Mouse (Mus musculus): Measurements from ENCODE around the gene Atp6ap1l. TPM values are rescaled to one million over a fixed set of nuclear protein-coding genes. Genes with fewer than 3 reads are reported as not detected.
"Not testable (repeated sequence)": the region's sequence is repeated elsewhere in the genome, so short reads cannot be mapped to it uniquely, and the experiment has no call there.

Gene Atp6ap1l
- total RNA-seq (2017), result not detected in 3 replicates

DNA sequence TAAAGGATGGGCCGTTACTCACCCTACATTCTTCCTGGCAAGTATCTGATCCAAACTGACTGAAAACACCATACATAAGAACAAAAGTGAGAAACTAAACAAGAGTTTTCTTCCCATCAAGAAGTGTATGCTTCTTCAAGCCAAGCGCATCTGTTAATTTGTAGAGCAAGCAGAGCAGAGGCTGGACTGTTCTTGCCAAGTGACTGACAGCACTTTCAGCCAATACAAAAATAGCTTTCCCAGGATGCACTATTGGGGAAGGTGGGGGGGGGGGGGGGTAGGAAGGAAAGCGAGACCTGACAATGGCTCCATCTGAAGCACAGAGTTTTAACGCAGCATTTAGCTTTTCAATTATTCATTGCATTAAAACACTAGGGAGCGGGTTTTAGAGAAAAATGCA is at the start of gene Atp6ap1l:
Gene Atp6ap1l, minus strand, starts transcription at position 180 of the 400 bp plus-strand sequence.
- ATAC-seq (replicated peaks; ENCODE audit: insufficient number of reproducible peaks, low FRiP score, low TSS enrichment, poor library complexity, severe bottlenecking), result no peak

DNA sequence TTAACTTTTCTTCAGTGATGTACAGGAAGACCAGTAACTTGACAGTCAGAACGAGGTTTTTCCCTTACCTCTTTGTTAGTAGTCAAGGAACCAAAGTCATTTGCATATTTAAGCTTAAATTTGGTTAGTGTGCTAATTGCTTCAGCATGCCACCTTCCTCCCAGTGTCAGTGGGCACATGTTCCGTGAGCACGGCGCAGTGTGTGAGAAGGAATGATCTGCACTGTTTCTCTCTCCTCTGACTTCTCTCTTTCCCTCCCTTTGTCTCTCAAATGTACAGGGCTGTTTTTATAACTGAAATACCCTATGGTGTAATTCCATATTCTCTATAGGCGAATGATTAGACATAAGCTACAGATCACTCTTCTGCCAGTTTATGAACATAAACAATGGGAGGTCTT is 34.4 kb upstream of the Atp6ap1l start:
- no peak for ATAC-seq (replicated peaks; ENCODE audit: insufficient number of reproducible peaks, low FRiP score, low TSS enrichment, poor library complexity, severe bottlenecking)

DNA sequence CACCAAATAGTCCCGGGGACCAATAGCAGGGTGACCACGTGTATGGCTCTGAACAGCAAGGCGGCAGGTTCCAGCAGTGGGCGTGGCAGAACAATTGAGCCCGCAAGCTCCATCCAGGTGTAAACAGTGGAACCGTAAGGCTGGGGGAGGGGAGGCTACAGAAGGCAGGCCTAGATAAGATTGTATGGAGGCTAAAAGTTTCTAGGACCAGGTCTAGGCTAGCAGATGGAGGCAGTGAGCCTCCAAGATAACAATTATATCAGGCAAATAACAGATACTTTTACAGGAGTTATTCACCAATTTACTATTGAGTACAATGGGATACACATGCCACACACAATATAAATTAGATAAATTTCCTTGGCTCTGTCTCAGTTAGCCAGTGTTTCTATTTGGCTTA is 34.0 kb upstream of the Atp6ap1l start:
- no peak for ATAC-seq (replicated peaks; ENCODE audit: insufficient number of reproducible peaks, low FRiP score, low TSS enrichment, poor library complexity, severe bottlenecking)

DNA sequence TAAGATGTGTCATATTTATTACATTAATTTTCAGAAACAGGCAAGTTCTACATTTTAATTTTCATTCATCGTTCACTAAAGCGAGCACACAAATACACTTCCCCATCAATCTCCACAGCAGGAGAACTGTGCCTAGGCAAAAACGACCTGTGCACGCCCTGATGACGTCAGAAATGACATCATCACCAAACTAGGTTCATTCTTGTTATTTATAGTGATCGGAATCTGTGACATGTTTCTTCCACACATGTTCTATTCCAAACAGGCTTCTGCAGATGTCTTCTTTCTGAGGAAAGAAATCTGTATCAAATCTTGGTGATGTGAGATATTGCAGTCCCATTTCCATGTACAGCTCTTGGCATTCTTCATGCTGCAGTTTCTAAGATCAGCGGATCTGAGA is 30.7 kb upstream of the Atp6ap1l start:
- ATAC-seq (replicated peaks; ENCODE audit: insufficient number of reproducible peaks, low FRiP score, low TSS enrichment, poor library complexity, severe bottlenecking), result no peak

DNA sequence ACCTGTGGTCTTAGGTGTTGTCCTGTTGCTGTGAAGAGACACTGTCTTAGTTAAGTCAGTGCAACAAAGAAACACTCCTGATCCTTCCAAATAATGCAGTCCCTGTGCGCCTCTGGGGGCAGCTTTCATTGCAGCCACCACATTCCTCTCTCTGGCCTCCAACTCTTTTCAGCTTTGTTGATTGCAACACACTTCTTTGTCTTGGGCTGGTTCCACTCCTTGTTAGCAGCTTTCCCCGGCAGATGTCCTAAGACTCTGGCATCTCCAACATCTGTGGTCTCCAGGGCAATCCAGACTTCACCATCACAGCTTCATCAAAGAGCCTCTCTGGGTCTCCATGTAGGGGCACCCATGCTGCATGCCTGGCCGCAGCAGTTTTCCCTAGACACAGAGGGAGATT is 28.1 kb upstream of the Atp6ap1l start:
- ATAC-seq (replicated peaks; ENCODE audit: insufficient number of reproducible peaks, low FRiP score, low TSS enrichment, poor library complexity, severe bottlenecking), result no peak

DNA sequence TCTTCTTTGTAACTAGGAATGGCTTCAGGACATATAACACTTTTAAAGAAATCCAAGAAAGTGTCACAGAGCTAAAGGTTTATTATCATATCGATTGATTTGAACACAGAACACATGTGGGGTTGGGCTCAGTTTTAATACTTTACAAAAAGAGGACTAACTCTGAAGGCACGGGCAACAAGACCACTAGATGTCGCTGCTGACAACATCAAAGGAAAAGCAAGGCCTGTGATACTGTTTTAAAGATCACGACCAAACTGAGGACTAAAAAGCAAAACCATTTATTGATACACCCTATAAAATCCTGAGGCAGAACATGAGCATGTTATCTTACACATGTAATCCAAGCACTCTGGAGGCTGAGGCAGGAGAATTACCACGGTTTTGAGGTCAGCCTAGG is 24.7 kb upstream of the Atp6ap1l start:
- no peak; the same call in 1 of the 2 replicates for ATAC-seq (replicated peaks; ENCODE audit: insufficient number of reproducible peaks, low FRiP score, low TSS enrichment, poor library complexity, severe bottlenecking)

DNA sequence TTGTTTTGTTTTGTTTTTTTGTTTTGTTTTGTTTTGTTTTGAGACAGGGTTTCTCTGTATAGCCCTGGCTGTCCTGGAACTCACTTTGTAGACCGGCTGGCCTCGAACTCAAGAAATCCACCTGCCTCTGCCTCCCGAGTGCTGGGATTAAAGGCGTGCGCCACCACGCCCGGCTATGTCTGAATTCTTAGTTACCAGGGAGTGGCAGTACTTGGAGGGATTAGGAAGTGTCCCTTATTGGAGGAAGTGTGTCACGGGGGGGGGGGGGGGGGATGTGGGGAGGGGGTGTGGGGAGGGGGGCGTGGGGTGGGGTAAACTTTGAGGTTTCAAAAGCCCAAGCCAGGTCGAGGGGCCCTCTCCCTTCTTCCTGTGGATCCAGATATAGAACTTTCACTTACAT is 23.1 kb upstream of the Atp6ap1l start:
- ATAC-seq (replicated peaks; ENCODE audit: insufficient number of reproducible peaks, low FRiP score, low TSS enrichment, poor library complexity, severe bottlenecking), result not testable (repeated sequence)

DNA sequence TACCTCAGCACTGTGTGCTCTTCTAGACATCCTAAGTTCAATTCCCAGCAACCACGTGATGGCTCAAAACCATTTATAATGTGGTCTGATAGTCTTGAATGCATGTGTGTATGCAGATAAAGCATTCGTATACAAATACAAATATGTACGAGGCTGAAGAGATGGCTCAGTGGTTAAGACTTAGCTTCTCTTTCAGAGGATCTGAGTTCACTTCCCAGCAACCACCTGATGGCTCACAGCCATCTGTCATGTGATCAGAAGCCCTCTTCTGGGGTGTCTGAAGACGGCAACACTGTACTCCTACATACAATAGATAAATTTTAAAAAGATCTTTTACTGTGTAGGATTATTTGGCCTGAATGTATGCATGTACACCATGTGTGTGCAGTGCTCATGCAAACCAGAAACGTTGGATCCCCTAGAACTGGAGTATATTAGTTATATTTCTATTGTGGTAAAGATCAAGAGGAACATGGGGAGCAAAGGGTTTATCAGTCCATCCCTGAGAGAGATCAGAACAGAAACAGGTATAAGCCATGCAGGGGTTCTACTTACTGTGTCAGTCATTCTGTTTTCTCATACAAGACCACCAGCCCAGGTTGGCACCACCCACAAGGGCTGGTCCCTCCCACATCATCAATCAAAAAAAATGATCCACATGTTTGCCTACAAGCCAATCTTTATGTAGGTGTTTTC is 21.9 kb upstream of the Atp6ap1l start:
- ATAC-seq (replicated peaks; ENCODE audit: insufficient number of reproducible peaks, low FRiP score, low TSS enrichment, poor library complexity, severe bottlenecking), result no peak

DNA sequence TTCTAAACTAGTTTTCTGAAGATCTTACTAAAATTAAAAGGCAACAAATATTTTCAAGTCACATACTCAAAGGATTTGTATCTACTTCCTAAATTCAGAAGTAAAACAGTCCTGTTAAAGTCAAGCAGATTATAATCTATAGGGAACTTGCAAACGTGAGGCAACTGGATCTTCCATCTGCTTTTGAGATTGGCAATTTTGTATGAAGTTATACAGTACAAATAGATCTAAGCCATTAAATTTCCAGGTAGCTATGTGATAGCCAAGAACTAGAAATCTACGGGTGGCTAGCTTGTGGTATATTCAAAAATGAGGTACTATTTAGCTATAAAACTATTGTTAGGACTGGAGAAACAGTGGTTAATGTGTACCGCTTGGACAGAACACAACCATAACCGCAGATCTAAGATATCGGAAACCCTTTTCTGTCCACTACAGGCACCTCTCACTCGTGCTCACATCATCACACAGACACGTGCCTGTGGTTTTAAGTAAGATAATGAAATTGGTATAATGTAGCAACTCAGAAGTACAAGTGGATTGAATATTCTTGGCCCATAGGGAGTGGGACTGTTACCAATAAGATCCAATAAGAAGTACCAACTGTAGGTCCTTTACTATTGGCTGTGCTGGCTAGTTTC is 21.1 kb upstream of the Atp6ap1l start:
- no peak for ATAC-seq (replicated peaks; ENCODE audit: insufficient number of reproducible peaks, low FRiP score, low TSS enrichment, poor library complexity, severe bottlenecking)

DNA sequence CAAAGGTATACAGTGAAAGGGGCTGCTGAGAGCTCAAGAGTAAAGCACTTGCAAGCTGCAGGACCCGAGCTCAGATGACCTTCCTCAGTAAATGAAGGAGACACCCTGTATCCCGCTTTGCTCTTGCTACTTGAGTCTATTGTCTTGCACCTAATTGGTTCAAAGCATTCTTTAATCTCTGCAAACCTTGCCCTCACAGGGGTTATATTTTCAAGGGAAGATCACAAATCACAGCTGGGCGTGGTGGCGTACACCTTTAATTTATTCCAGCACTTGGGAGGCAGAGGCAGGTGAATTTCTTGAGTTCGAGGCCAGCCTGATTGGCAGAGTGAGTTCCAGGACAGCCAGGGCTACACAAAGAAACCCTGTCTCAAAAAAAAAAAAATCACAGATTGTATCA is 20.0 kb upstream of the Atp6ap1l start:
- no peak for ATAC-seq (replicated peaks; ENCODE audit: insufficient number of reproducible peaks, low FRiP score, low TSS enrichment, poor library complexity, severe bottlenecking)

DNA sequence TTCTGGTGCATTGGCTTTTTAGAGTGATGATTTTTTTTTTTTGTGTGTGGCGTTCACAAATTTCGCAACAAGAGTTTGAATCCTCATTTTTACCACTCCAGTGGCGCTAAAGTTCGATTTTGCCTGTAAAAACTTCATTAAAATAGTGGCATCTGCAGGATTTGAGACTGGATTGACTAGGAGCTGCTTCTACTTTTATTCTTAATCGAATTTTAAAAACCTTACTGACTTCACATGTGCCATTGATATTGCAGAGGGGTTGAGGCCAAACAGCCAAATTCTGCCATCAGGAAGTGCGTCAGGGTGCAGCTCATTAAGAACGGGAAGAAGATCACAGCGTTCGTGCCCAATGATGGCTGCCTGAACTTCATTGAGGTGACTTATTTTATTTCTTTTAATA is 18.9 kb upstream of the Atp6ap1l start:
- ATAC-seq (replicated peaks; ENCODE audit: insufficient number of reproducible peaks, low FRiP score, low TSS enrichment, poor library complexity, severe bottlenecking), result no peak

DNA sequence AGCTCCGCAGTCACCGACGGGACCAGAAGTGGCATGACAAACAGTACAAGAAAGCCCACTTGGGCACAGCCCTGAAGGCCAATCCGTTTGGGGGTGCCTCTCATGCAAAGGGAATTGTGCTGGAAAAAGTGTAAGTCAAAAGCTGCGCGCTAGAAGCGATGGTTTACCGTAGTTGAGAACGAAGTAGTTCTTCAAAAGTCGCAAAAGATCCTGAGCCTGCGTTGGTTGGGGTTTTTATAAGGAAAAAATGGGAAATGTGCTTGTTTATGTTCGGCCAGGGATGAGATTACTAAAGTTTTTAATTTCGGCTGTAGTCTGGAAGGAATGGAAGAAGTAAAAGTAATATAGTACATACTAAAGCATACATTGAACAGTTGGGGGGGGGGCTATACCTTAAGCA is 18.5 kb upstream of the Atp6ap1l start:
- ATAC-seq (replicated peaks; ENCODE audit: insufficient number of reproducible peaks, low FRiP score, low TSS enrichment, poor library complexity, severe bottlenecking), result not testable (repeated sequence)

DNA sequence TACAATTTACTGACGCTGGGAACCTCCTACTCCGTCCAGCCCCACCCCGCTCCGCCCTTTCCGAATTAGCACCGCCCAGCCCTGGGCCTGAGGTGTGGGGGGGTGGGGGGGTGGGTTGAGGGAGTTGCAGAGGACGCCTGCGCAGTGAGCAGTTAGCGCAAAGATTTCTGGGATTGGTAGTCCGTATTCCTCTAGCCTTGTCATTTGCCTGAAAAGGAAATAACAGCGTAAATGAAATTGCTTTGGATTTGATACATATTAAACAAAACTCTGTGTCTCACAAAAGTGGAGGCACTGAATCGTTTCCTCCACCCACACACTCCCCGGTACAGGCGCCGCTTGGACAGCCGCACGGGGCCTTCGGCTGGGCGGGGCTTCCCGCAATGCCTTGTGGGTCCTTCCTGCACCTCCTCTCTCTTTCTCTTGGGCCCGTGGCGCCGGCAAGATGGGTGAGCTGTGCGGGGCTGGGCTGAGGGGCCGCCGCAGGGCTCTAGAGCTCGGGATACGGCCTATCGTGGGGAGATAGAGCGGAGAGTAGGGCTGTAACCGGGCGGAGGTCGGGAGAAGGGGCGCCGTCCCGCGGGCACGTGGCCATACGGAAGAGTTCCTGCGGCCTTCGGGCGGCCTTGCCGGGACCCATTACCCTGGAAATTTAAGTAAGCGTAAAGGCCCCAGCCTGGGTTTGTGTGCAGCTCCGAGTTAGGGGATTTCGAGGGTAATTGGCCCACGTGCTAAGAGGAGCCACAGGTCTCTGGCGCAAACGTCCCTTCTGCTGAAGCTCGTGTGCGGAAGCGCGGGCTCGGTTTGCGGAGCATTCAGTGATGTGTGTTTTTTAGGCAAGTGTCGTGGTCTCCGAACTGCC is 17.8 kb upstream of the Atp6ap1l start, which contains the start of gene Rps23:
Gene Rps23, plus strand, starts transcription at position 208 of the 862 bp plus-strand sequence.
- ATAC-seq (replicated peaks; ENCODE audit: insufficient number of reproducible peaks, low FRiP score, low TSS enrichment, poor library complexity, severe bottlenecking), result peak; percentile 82

DNA sequence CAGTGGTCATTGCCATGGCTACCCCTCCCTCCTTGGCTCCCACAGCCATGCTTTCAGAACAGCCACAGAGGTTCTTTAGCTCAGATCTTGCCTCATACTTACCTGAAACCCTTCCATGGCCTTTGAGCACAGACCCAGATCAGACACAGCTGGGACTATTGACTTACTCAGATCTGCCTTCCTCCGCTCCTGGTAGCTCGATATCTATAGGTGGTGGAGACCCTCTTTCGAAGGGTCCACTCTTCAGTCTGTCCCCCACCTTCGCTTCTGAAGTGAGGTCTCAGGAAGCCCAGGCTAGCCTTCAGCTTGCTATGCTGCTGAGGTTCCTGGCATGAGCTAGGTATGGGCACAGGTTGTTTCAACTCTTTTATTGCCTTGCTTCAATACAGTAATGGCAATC is 9.6 kb upstream of the Atp6ap1l start:
- ATAC-seq (replicated peaks; ENCODE audit: insufficient number of reproducible peaks, low FRiP score, low TSS enrichment, poor library complexity, severe bottlenecking), result no peak

DNA sequence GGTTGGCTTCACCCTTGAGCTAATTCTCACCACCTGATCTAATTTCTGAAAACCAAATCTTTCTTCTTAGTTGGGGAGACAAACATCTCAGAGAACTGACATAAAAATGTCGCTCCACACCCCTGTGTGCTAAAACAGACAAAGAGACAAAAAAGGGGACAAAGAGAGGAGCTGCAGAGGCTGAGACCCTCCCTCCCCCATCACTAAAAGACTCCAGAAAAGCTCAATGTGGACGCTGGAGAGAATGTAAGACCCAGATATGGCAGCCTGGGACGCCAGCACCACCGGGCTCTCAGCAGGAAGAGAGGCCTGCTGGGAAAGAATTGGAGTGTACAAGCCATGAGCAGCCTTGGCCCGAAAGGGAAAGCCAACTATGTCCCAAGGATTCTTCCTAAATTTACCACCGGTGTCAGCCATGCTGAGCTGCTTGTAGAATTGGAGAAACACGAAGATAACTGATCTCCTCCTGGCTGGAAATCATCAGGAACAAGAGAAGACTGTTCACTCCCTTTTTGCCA is 8.6 kb upstream of the Atp6ap1l start:
- no peak for ATAC-seq (replicated peaks; ENCODE audit: insufficient number of reproducible peaks, low FRiP score, low TSS enrichment, poor library complexity, severe bottlenecking)

DNA sequence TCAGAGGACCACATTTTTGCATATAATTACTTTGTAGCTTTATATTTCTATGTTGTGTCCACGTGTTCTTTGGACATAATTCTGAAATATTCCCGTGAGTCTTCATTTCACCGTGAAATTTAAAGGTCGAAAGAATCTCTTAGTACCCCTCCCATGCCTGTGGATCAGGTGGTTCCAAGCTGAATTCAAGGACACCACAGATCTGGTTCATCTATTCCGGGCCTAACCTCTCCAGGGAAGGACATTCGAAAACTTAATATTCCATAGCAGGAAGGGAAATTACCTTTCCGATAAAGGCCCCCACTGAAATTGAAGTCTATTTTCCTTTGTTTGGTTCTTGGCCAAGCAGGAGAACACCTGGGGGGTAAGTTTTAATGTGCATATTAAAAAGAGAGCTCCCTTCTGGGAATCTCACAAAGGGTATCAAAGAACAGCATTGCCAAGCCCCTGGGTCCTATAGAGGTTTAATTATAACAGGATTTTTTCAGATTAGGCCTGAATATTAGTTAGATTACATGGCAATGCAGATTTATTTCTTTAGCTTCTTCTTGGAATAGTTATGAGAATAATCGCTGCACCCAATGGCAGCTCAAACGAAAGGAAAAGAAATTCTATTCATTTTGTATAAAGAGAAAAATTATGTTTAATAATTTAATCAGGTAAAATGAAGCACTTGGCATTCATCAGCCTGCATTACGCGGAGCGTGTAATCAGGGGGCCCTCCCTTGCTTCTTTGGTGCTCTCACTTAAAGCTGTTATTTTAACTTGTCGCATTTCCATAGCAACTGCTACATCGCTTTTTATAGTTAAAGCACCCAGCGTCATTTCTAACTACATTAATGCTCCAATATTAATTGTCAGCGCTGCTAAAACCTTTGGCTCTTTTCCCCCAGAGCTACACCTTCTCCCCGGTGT is 7.9 kb upstream of the Atp6ap1l start:
- no peak for ATAC-seq (replicated peaks; ENCODE audit: insufficient number of reproducible peaks, low FRiP score, low TSS enrichment, poor library complexity, severe bottlenecking)

DNA sequence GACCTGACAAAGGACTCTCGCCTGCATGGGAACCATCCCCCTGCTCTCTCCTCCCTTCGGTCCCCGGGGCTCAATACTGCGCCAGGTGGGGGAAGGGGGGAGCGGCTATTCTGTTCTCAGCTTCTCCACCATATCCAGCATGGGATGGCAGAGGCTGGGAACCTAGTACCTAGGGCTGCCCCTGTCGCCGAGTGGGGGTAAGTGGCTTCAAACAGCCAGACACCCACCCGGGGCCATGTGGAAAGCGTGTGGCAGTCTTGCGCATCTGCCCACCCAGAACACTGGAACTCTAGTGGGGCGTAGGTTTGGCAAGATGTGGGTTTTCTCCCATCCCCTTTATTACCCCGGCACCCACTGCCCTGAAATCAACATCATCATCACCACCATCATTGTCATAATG is 2.2 kb upstream of the Atp6ap1l start:
- ATAC-seq (replicated peaks; ENCODE audit: insufficient number of reproducible peaks, low FRiP score, low TSS enrichment, poor library complexity, severe bottlenecking), result no peak

DNA sequence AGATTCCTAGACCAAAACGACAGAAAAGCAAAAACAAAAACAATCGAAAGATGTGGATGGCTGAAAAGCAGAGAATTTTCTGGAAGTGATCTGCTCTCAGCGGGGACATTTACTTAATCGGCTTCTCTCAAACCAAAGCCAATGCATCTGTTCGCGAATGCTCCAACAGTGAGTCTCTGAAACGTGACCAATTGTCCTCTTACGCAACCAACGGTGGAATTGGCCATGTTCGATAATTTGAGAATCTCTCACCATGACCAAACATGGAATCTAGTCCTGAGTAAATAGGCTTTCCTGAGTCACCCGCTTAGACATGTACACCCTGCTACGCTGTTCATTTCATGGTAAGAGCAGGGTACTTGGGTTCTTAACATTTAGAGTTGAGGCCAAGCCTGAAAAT is 8.3 kb downstream of the Atp6ap1l start:
- no peak for ATAC-seq (replicated peaks; ENCODE audit: insufficient number of reproducible peaks, low FRiP score, low TSS enrichment, poor library complexity, severe bottlenecking)
